Mouse (Mus musculus) kidney, postnatal 14 days (tissue): Measurements from ENCODE around the gene Nek2.

Experiments used
- DNase-seq: peaks from one replicate; pipeline ENCODE4 v3.0.0; 2022; ENCODE audit warnings: mixed read lengths

Gene Nek2

DNA sequence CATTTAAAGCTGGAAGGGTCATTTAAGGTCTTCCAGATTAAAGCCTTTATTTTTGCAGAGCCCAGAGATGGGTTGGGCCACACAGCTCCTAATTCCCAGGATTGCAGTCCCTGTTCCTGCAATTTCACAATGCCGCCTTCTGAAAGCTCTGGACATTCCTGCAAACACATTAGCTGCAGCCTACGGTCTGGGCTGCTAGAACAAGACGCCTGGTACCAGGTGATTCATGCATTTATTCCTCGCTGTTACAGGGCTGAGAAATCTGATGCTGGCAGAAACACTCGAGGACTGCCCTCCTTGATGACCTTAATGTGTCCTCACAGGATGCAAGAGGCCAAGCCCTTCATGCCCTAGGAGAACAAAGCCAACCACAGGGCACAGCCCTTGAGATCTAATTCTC, 6.3 kb upstream of the Nek2 start:
- DNase-seq = no peak

DNA sequence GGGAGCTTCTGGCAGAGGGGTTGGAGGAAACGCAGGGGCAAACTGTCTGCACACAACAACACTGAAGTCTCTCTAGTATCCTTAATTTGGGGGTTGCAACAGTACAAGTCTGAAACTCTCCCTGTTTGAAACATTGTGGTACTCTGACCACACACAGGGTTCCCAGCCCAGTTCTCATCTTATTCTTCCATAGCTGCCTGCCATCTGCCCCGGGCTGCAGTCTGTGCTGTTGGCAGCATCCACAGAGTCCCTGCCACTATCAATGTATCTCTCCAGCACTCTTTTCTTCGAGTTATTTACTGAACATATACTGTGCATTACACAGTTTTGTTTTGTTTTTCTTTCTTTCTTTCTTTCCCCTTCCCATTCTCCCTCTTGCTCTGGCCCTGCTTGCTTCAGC, 4.6 kb upstream of the Nek2 start:
- DNase-seq = no peak

DNA sequence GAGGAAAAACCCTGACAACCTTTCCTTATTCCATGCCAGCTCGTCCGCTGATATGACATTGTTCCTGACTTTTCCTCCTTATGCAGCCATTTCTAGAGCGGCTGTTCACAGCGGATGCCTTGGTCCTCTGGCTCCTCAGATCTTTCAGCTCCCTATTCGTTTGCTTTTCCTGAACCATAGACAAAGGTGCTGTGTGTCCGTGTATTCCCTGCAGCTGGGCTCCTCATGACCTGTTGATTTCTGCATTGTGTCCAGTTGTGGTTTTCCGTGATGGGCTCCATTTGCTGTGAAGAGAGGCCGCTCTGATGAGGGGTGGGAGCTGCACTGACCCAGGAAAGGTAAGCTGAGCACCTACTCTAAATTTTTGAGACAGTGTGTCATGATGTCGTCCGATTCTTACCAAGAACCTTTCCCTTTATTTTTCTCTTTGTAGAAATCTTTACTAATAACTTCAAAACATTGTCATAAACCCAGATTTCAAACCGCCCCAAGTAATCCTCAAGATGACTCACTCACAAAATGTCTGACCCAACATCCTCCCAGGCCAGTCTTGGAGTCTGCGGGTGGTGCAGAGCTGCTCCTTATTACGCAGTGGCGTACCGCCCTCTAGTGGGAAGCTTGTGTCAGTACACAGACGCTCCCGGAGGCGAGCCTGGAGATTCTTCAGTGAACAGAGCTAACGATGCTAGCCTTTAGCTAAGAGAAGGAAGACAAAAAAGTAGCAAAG, 3.7 kb upstream of the Nek2 start:
- DNase-seq = peak; percentile 90

DNA sequence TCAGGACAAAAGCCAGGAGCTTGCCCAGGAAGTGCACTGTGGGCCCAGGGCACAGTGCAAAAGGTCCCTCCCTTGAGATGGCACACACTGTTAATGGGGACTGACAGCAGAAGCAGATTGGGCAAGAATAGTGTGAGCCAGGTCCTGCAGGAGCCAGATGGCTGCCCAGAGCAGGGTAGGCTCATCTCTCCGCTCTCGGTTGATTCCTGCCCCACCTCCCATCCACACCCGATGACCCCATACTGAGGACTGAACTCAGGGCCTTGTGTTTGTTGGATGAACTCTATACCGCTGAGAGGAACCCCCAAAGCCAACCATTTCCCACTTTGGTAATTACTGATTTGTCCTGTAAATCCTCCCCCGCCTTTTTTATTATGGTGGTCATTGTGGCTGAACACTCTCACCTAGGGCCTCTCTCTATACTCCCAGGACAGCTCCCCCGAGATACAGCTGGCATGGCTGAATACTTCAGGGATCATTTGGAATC, 3.1 kb upstream of the Nek2 start:
- DNase-seq = no peak

DNA sequence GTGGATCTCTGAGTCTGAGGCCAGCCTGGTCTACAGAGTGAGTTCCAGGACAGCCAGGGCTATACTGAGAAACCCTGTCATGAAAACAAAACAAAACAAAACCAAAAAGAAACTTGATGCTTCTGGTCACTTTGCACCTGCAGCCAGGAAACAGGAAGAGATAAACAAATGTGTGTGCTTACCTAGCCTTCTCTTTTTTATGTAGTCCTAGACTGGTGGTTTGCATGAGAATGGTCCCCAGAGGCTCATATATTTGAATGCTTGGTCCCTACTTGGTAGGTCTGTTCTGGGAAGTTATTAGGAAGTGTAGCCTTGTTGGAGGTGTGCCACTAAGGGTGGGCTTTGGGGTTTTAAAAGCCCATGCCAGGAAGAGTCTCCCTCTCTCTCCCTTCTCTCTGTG, 2.2 kb upstream of the Nek2 start:
- DNase-seq = no peak

DNA sequence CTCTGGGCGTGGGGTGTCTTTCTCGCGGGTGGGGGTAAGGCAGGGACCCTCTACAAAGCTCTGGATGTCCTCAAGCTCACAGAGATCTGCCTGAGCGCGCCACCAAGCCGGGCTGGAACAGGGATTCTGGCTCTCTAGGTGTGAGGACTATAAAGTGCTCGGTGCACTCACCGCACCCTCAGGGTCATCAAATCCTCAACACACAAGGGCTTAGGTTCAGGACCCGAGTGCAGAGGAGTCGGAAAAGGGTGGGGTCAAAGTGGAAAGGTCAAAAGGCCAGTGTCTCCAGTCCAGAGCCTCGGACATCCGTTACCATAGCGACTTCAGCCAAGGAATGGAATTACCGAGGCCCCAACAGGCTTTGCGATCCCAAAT, 306 bp upstream of the Nek2 start:
- no peak for DNase-seq

DNA sequence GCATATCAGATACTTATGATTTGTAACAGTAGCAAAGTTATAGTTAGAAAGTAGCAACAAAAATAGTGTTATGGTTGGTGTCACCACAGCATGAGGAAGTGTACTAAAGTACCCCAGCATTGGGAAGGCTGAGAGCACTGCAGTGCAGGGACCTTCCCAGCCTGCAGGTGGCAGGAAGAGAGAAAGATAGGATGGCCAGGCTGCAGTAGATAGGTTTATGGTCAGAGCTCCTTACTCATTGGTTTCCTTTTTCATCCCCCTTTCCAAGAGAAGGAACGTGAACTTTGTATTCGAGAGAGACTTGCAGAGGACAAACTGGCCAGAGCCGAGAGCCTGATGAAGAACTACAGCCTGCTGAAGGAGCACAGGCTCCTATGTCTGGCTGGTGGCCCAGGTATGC, 7.9 kb downstream of the Nek2 start:
- DNase-seq = peak; percentile 34

DNA sequence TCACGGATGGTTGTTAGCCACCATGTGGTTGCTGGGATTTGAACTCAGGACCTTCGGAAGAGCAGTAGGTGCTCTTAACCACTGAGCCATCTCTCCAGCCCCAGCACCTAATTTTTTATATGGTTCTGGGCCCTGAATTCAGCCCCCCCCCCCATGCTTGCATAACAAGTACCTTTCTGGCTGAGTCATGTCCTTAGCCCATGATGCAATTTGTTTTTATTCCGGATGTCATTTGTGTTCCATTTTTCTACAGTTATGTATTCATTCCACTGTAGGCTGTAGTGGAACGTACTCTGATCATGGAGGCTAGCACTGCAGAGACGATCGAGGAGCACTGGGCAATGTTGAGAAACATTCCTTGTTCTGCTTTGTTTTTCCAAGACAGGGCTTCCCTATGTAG, 12.2 kb downstream of the Nek2 start:
- DNase-seq = no peak

DNA sequence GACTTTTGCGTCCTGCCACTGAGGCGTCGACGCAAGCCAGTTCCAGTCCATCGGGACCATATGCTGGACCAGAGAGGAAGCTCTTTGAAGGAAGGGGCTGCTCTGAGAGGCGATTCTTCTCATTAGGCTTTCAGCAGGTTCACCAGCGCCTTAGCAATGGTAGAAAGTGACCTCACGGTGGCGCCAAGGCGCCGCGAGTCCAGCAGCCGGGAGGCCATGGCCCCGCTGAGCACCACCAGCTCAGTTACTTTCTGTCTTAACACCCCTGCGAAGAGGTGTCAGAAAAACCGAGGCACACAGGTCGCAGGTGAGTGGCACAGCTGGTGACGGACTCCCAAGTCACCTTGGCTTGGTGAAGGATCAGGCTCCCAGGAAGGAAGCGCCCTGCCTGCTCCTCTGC, 13.6 kb downstream of the Nek2 start:
- DNase-seq = peak; percentile 86

DNA sequence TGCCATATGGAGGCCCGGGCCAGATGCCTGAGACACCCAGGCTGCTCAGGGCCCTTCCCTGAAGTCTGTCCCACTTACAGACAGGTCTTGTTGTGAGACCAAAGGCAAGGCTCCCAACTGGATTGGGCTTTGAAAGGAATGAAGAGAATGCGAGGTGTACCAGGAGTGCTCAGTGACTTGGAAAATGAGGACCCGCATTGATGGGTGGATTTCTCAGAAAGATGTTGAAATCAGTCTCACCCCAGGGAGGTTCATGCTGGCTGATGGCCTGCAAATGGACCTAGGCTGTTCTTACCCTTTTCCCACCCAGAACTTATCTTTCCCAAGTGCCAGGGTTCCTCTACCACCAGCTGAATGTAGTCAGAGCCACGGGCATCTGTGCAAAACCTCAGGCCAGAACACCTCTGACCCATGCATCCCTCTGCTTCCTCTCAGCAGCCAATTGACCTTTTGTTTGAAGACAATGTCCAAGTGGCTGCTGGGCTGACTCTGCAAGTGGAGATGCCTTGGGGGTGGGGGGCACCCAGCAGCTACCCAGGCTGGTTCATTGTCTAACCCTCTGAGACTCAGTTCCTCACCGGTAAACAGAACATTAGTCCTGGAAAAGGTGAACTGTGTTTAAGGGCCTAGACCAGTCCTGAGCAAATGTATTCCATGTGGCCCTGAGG, 15.2 kb downstream of the Nek2 start:
- DNase-seq = peak; percentile 65

DNA sequence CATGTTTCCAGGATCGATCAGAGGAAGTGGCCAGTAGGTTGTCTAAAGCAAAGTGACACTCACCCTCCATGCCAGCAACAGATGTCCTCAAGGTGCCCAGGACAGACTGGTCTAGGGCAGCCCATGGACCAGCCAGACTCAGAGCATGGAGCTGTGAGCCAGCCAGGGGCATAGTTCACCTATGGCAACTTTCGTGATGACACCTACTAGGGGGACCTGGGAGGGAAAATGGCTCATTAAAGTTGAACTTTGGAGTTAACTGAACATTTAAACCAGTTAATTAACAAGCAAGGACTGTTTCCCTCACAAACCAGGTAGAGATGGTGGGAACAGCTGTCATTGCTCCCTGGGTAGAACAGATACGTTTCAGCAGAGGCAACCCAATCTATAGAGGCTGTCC, 16.4 kb downstream of the Nek2 start:
- peak; percentile 76 for DNase-seq

DNA sequence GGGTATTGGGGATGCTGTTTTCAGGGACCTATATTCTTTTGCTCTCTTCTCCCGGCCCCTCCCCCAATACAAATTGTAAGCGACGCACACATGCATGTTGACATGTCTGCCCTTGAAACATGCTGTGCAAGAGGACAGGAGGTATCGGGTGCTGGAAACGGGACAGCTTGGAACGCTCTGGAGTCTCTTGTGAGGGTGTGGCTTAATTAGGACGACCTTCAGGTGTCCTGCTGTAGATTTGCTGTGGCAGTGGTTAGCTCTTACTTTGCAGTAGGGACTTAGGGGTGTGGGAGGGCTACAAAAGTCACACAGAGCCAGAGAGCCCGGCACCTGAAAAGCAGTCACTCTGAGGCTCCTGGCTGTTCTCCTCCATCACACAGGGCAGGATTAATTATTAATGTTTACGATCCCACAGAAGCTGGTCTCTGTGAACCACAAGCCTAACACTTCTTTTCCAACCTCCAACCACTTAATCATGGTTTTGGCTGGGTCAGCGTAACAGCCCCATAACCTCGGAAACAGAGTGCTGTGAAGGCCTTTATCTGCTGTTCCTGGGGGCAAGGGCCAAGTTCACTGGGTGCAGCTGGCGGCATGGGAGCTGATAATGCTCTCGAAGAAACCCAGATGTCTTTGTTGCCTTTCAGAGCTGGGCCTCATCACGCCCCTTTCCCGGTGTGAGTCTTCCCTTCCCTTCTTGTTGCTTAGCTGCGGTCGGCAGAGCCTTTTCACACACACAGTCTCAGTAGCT, 17.9 kb downstream of the Nek2 start:
- peak; percentile 73 for DNase-seq

DNA sequence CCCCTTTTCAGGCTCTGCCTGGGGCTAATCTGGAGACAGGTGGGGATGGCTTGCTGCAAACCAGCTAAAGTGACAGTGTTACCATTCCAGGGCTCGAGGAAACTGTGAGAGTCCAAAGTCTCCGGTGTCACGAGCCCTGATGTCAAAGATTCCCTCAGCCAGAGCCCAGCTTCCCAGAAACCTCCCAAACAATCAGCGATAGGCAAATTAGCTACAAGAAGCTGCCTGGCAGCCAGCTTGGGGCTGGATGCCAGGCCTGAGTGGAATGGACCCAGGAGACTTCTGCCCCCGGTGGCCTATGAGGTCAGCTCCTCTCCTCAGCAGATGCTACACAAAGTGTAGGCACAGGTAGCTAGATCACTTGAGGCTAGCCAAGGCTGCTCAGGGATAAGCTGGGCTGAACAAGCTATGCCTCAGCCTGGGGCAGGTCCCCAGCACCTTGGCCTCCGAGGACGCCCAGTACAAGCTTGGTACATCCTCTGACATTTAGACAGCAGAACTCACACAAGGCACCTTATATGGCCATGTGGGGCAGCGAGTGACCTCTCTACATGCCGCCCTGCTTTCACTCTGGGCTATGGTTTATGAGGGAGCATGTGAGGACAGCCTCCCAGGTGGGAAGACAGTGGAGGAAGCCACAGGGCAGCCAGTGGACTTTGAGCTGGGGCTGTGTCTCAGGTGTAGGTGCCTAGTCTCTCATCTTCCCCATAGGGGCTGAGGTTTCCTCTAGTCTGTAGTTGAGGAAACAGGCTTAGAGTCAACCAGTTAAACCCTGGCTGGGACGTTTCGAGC, 19.7 kb downstream of the Nek2 start:
- DNase-seq = peak; percentile 81

DNA sequence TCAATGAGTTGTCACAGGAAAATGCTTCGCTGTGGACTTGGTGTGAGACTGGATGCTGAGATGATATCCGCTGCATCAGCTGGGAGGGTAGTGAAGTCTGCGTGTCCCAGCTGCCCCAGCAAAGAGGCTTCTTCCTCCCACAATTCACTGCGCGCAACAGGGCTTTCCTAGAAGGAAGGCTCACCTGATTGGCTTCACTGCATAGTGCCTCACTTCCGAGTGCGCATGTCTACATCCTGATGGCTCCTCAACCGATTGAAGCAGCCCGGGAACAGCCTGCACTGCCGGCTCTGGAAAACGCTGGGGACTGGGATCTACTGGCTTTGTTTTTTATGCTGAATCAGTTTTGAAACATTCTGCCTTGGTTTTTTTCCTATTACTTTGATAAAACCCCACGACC, 21.0 kb downstream of the Nek2 start:
- DNase-seq = no peak

DNA sequence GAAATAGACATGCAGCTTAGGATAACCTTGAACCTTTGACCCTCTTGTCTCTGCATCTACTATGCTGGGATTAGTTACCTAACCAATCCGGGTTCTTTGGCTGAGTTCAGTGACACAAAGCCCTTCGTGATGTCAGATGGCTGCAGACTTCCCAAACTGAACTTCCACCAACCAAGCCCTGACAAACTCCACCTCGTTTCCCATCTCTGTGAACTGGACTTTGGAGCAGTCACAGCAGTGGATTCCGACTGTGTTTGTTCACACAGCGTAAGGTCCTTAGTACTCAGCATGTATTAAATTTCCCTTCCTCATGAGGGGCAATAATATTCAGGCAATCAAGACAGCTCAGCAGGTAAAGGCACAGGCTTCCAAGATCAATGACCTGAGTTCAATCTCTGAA, 25.4 kb downstream of the Nek2 start:
- no peak for DNase-seq

DNA sequence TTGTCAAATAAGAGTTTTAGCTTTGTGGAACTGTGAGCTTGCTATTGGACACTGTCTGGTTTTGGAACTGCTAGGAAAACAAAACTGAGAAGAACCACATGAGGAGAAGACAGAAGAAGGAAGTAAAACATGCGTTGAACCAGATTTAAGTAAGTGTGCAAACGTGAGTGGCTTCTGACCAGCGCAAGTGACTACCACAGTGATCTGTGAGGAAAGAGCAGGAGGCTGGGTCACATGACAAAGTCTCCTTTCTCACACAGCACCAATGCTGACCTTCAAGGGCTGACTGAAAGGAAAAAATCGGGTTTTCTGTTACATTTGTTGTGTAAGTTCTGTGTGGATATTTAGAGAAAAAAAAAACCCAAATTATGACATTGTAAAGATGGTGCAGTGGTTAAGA, 28.3 kb downstream of the Nek2 start:
- DNase-seq = no peak

DNA sequence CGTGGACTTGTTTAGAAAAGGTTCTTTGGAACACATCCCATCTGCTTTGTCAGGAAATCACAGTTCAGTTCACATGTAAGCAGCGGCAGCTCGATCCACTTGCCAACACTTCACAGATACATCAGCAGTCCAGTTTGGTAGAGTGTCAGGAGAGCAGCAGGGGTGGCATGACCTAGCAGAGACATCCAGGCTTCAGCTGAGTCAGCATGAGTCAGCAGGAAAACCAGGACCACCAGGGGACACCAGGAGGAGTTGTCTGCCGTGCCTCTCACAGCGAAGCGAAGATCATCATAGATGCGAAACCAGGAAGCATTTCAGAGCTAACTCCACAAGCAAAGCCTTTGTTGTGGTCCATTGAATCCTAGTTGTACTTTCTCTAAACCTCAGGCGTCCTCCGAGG, 32.2 kb downstream of the Nek2 start:
- DNase-seq = no peak

DNA sequence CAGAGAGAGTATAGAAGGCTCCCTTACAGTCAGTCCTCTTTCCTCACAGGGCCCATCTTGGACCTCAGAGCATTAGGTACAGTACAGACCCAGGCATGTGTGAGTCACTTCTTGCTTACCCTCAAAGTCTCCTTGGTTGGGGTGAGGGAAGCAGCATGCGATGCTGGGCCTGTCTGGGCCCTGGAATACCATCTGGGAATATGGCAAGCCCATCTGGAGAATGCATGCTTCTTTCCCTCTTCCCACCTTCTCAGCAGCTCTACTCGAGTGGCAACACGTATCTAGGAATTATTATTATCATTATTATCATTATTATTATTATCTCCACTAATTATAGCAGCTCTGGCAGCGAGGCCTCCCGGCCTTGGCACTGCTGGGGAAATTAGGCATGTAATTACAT, 33.5 kb downstream of the Nek2 start:
- DNase-seq = no peak

DNA sequence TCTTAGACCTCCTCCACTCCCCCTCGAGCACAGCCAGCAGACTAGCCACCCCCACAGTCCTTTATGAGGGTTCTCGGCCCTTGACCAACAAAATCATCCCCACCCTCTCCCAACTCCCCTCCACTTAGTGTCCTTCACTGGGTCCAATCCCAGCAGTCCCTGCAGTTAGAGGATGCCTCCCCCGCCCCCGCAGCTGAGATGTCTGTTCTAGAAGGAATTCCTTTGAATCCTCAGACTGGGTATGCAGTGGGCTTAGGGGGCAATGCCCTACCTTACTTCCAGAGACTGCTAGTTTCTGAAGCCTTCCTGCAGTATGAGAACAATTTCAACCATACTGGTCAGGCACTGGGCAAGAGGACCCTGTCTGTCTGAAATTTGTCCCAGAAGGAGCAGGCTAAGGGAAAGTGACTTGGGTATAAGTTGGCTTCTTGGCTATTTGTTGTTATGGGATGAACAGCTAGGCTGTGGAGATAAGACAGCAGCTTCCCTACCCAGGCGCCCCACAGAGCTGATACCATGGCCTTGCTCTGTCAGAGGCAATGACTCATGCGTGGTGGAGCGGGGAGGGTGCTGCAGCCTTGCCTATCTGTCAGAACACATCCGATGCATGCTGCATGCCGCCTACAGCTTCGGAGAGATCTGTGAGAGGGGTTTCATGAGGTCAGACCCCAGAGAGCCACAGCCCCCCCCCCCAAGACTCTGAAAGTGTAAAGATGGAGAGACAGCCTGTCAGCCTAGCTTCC, 34.1 kb downstream of the Nek2 start:
- DNase-seq = no peak

DNA sequence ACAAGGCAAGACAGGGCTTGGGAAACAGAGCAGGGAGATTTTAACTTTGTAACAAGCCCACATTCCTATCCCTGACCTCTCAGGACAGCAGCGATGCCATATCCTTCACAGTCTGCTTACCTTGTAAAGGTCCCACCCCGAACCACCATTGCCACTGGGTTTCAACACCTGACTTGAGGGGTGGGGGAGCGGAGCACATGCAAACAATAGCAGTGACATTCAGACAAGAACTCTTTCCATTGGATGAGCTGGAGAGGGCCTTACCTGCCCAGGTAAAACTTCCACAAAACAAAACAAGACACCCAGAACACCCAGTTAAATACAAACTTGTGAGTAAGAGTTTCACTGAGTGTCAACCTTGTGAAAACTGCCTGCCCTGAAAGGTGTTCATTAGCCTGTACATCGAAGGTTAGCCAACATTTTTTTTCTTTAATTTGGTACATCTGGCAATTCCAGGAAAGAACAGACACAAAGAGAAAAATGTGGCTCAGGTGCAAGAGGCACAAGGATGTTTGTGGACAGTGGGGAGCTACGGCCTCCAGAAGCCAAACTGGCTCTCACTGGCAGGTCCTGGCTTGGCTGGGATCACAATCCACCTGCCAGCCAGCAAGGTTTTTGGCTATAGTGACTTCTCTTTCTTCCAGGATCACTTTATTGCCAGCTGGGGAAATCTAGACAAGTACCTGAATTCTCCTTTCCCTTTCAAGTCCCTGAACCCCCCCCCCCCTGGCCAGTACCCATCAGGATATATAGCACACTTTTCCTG, 35.8 kb downstream of the Nek2 start:
- no peak for DNase-seq

DNA sequence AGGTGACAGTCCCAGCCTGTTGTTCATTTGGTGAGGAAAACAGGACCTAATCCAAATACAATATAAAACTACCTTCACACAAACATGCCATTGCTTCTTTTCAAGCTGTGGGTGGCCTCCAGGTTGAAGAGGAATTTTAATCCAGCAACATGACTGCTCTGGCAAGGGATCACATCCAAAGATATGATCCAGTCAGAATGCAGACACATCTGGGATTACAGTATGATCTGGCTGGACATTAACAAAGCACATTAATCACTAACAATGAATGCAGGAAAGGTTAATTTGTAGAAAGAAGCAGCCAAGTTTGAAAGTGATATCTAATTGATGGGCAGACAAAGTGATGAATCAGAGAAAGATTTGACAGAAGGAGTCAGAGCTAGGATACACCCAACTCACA, 36.9 kb downstream of the Nek2 start:
- no peak for DNase-seq

DNA sequence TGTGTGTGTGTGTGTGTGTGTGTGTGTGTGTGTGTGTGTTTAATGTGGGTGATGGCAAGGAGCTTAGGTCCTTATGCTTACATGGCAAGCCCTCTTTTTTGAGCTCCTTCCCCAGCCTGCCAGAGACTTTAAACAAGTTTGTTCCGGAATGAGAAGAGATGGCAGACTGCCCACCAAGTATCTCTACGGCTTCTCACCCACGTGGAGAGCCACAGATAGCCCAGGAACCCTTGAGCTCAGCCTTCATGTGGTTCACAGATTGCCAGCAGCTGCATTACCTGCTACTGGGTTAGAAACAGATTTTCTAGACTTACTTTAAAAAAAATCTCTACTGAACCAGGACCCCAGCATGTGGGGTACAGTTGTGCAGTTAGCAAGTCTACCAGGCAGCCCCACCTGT, 38.6 kb downstream of the Nek2 start:
- DNase-seq = no peak
